Mouse (Mus musculus) bone marrow macrophage, adult 2 months (primary cell): ENCODE data around the gene Mxra8.

Experiments used
- CTCF ChIP-seq: IDR thresholded peaks from 2 replicates; pipeline ENCODE4 v1.5.1; 2012; ENCODE audit warnings: low read depth, mild to moderate bottlenecking, low read length, moderate library complexity
- POLR2A ChIP-seq: IDR thresholded peaks from 2 replicates; pipeline ENCODE4 v1.6.1; 2012; ENCODE audit warnings: mild to moderate bottlenecking, low read depth, low read length, borderline replicate concordance

GRCm38 (mm10) chr4:155812665-155813181 lies 26.8 kb upstream of the Mxra8 start:
- TF ChIP-seq CTCF: no peak
- TF ChIP-seq POLR2A: no peak
